Mouse (Mus musculus): ENCODE results near the gene Avp.

DNA sequence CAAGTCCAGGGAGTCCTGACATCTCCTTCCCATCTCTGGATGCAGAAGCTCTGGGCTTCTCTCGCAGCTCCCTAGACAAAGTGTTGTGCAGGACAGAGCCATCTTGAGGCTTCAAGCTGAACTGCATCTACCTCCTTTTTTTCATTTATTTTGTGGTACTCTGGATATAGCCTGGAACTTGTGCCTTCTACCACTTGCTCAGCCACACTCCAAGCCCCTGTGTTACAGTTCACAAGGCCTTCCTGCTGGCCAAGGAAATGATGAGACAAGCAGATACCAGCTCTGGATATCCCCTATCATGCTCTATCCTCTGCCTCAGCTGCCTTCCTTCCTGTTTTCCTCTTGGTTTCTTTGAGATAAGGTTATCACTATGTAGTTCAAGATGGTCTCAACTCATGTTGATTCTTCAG is 15.3 kb upstream of the Avp start:
- TF ChIP-seq CTCF (IDR thresholded peaks at IDR 0.05; ENCODE audit: extremely low read depth, insufficient read length, insufficient replicate concordance, low read depth, low read length) (peak; percentile 49; the same call in 1 of the 2 replicates), POLR2A (IDR thresholded peaks at IDR 0.05; ENCODE audit: low read depth, low read length) (no peak)

Data from small intestine, adult 2 months (tissue).